Mouse (Mus musculus) MEL (cell line): ENCODE results near the gene Pgls. TPM values are rescaled to one million over a fixed set of nuclear protein-coding genes. Genes with fewer than 3 reads are reported as not detected.

ENCODE experiments used
- DNase-seq: peaks from one replicate; pipeline ENCODE4 v3.0.0; 2011; ENCODE audit warnings: low read depth, low spot score
- H3K27ac ChIP-seq: 2 replicates; pipeline ENCODE4 v1.5.1; 2012; ENCODE audit warnings: low read depth, mild to moderate bottlenecking, control low read depth, low read length, moderate library complexity; ENCODE audit not compliant: control insufficient read depth
- H3K27me3 ChIP-seq, 2 experiments: fragments of 150-350 bp in 1 of 2; sonication (generic) in 1 of 2; 2 replicates each; pipeline ENCODE4 v1.6.1; 2012; ENCODE audit warnings: low read length in 2 of 2, mild to moderate bottlenecking in 2 of 2, improper control_type of control experiment in 1 of 2, moderate library complexity in 1 of 2; ENCODE audit not compliant: insufficient read depth in 2 of 2, control insufficient read depth in 1 of 2
- H3K36me3 ChIP-seq, 2 experiments: 2 replicates each; pipeline ENCODE4 v1.6.1; 2012 to 2014; ENCODE audit warnings: low read length in 2 of 2, improper control_type of control experiment in 1 of 2, inconsistent platforms in 1 of 2, mild to moderate bottlenecking in 1 of 2; ENCODE audit not compliant: insufficient read depth in 2 of 2, control insufficient read depth in 1 of 2
- H3K4me1 ChIP-seq, 2 experiments: fragments of 150-350 bp in 1 of 2; sonication (generic) in 1 of 2; 2 replicates each; pipeline ENCODE4 v1.6.1; 2012; ENCODE audit warnings: low read length in 2 of 2, improper control_type of control experiment in 1 of 2, mild to moderate bottlenecking in 1 of 2; ENCODE audit not compliant: insufficient read depth in 2 of 2, control insufficient read depth in 1 of 2
- H3K4me3 ChIP-seq, 2 experiments: fragments of 150-350 bp in 1 of 2; sonication (generic) in 1 of 2; 2 replicates each; pipeline ENCODE4 v1.5.1; 2012; ENCODE audit warnings: low read depth in 2 of 2, low read length in 2 of 2, mild to moderate bottlenecking in 2 of 2, moderate library complexity in 2 of 2, control low read depth in 1 of 2, improper control_type of control experiment in 1 of 2; ENCODE audit not compliant: control insufficient read depth in 1 of 2, insufficient read depth in 1 of 2
- H3K79me2 ChIP-seq: 2 replicates; pipeline ENCODE4 v1.6.1; 2012; ENCODE audit warnings: mild to moderate bottlenecking, low read length, moderate library complexity; ENCODE audit not compliant: control insufficient read depth, poor library complexity, insufficient read depth
- H3K9ac ChIP-seq: 2 replicates; pipeline ENCODE4 v1.6.1; 2012; ENCODE audit warnings: low read depth, mild to moderate bottlenecking, control low read depth, low read length, moderate library complexity; ENCODE audit not compliant: control insufficient read depth, poor library complexity, severe bottlenecking
- H3K9me3 ChIP-seq: fragments of 150-350 bp; sonication (generic); replicated peaks from 2 replicates; pipeline ENCODE4 v1.6.1; 2012; ENCODE audit warnings: mild to moderate bottlenecking, low read length, improper control_type of control experiment, moderate library complexity; ENCODE audit not compliant: insufficient read depth
- BHLHE40 ChIP-seq: IDR thresholded peaks from 2 replicates; pipeline ENCODE4 v1.6.1; 2012; ENCODE audit warnings: low read depth, mild to moderate bottlenecking, inconsistent platforms, low read length, improper control_type of control experiment, borderline replicate concordance
- CHD1 ChIP-seq: IDR thresholded peaks from 2 replicates; pipeline ENCODE4 v1.6.1; 2012; ENCODE audit warnings: low read depth, mild to moderate bottlenecking, inconsistent platforms, low read length, improper control_type of control experiment
- E2F4 ChIP-seq: IDR thresholded peaks from 2 replicates; pipeline ENCODE4 v1.6.1; 2011; ENCODE audit warnings: low read depth, low read length, improper control_type of control experiment, borderline replicate concordance
- ELF1 ChIP-seq: IDR thresholded peaks from 2 replicates; pipeline ENCODE4 v1.6.1; 2014; ENCODE audit warnings: low read depth, mild to moderate bottlenecking, inconsistent platforms, low read length, improper control_type of control experiment, moderate library complexity
- EP300 ChIP-seq, 2 experiments: IDR thresholded peaks; 2 replicates each; pipeline ENCODE4 v1.6.1; 2011; ENCODE audit warnings: improper control_type of control experiment in 2 of 2, low read length in 2 of 2, low read depth in 1 of 2, mild to moderate bottlenecking in 1 of 2
- GATA1 ChIP-seq: IDR thresholded peaks from 2 replicates; pipeline ENCODE4 v1.6.1; 2011; ENCODE audit warnings: low read depth, low read length, improper control_type of control experiment
- HCFC1 ChIP-seq: IDR thresholded peaks from 2 replicates; pipeline ENCODE4 v1.6.1; 2012; ENCODE audit warnings: low read depth, mild to moderate bottlenecking, inconsistent platforms, low read length, improper control_type of control experiment, moderate library complexity
- MAX ChIP-seq: IDR thresholded peaks from 2 replicates; pipeline ENCODE4 v1.6.1; 2011; ENCODE audit warnings: low read length, improper control_type of control experiment
- MEF2A ChIP-seq: IDR thresholded peaks from 2 replicates; pipeline ENCODE4 v1.6.1; 2014; ENCODE audit warnings: low read depth, mild to moderate bottlenecking, inconsistent platforms, low read length, improper control_type of control experiment; ENCODE audit not compliant: poor library complexity, insufficient replicate concordance, severe bottlenecking; ENCODE audit errors: extremely low read depth
- MYB ChIP-seq: IDR thresholded peaks from 2 replicates; pipeline ENCODE4 v1.6.1; 2011; ENCODE audit warnings: mild to moderate bottlenecking, low read depth, low read length, improper control_type of control experiment
- MYC ChIP-seq: IDR thresholded peaks from 2 replicates; pipeline ENCODE4 v1.6.1; 2011; ENCODE audit warnings: low read depth, mild to moderate bottlenecking, low read length, improper control_type of control experiment, moderate library complexity
- NRF1 ChIP-seq: IDR thresholded peaks from 2 replicates; pipeline ENCODE4 v1.6.1; 2014; ENCODE audit warnings: low read depth, mild to moderate bottlenecking, inconsistent platforms, low read length, improper control_type of control experiment, moderate library complexity; ENCODE audit not compliant: poor library complexity, insufficient read depth, severe bottlenecking
- POLR2AphosphoS5 ChIP-seq: IDR thresholded peaks from 2 replicates; pipeline ENCODE4 v1.6.1; 2012; ENCODE audit warnings: low read depth, borderline replicate concordance, mild to moderate bottlenecking, inconsistent platforms, low read length, moderate library complexity, mixed read lengths
- RAD21 ChIP-seq: IDR thresholded peaks from 2 replicates; pipeline ENCODE4 v1.6.1; 2011; ENCODE audit warnings: mild to moderate bottlenecking, low read depth, low read length, improper control_type of control experiment
- RCOR1 ChIP-seq: IDR thresholded peaks from 2 replicates; pipeline ENCODE4 v1.6.1; 2012; ENCODE audit warnings: low read depth, mild to moderate bottlenecking, inconsistent platforms, low read length, improper control_type of control experiment
- SIN3A ChIP-seq: IDR thresholded peaks from 2 replicates; pipeline ENCODE4 v1.6.1; 2012; ENCODE audit warnings: low read length, improper control_type of control experiment, inconsistent platforms
- SMC3 ChIP-seq: IDR thresholded peaks from 2 replicates; pipeline ENCODE4 v1.6.1; 2011; ENCODE audit warnings: low read depth, low read length, improper control_type of control experiment
- TAL1 ChIP-seq: IDR thresholded peaks from 2 replicates; pipeline ENCODE4 v1.6.1; 2012; ENCODE audit warnings: mild to moderate bottlenecking, inconsistent platforms, low read length, moderate library complexity, mixed read lengths
- TBP ChIP-seq: IDR thresholded peaks from 2 replicates; pipeline ENCODE4 v1.8.0; 2011; ENCODE audit warnings: low read depth, low read length, improper control_type of control experiment
- TCF12 ChIP-seq: IDR thresholded peaks from 2 replicates; pipeline ENCODE4 v1.6.1; 2014; ENCODE audit warnings: low read depth, mild to moderate bottlenecking, inconsistent platforms, low read length, improper control_type of control experiment, moderate library complexity
- USF1 ChIP-seq: IDR thresholded peaks from 2 replicates; pipeline ENCODE4 v1.6.1; 2014; ENCODE audit warnings: low read depth, mild to moderate bottlenecking, inconsistent platforms, low read length, improper control_type of control experiment, moderate library complexity
- ZC3H11A ChIP-seq: IDR thresholded peaks from 2 replicates; pipeline ENCODE4 v1.6.1; 2012; ENCODE audit warnings: low read depth, mild to moderate bottlenecking, inconsistent platforms, low read length, improper control_type of control experiment
- ZKSCAN1 ChIP-seq: IDR thresholded peaks from 2 replicates; pipeline ENCODE4 v1.6.1; 2012; ENCODE audit warnings: low read depth, mild to moderate bottlenecking, inconsistent platforms, low read length, improper control_type of control experiment, moderate library complexity
- ZMIZ1 ChIP-seq: IDR thresholded peaks from 2 replicates; pipeline ENCODE4 v1.6.1; 2012; ENCODE audit warnings: low read depth, mild to moderate bottlenecking, inconsistent platforms, low read length, improper control_type of control experiment, moderate library complexity
- ZNF384 ChIP-seq: IDR thresholded peaks from 2 replicates; pipeline ENCODE4 v1.6.1; 2012; ENCODE audit warnings: low read depth, mild to moderate bottlenecking, inconsistent platforms, low read length, improper control_type of control experiment
- polyA plus RNA-seq, 2 experiments: library from polyadenylated mRNA; stranded (reverse) in 1 of 2; unstranded in 1 of 2; fragments of >175 nt in 1 of 2; fragments of >200 nt in 1 of 2; gene quantifications; 2 replicates each; pipeline versions ENCODE4 v1.2.1 to v1.2.4; 2012; ENCODE audit warnings: low replicate concordance in 2 of 2, low read depth in 1 of 2; ENCODE audit not compliant: insufficient read length in 2 of 2, insufficient read depth in 1 of 2, missing spikeins in 1 of 2
- total RNA-seq: library from RNA; depleted of rRNA; stranded (reverse); fragments of 300-350 nt; gene quantifications from 2 replicates; pipeline ENCODE4 v1.2.3, GENCODE M21; 2012

The Pgls gene
- total and polyA plus RNA-seq, 3 experiments, result 225 to 257 TPM; not detected in 1

DNA sequence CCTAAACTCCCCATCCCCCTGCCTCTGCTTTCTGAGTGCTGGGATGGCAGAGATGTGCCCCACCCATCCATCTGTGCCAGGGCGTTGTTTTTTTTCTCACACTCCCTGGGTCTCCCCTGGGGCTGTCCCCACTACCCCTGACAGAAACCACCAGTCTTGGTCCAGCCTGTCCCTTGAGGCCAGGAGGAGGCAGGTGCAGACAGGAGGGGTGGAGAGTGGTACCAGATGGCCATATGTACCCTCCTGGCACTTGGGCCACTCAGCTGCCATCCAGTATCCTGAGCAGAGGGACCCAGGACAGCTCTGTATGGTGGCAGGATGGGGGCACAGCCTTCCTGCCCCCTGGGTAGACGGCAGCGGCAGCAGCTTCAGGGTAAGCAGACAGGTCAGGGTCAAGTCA lies 5.5 kb downstream of the Pgls start, which contains the start of gene Fam129c:
Gene Fam129c (plus strand): TSS at position 198 of the 400 bp plus-strand sequence.
- H3K79me2 ChIP-seq, result peaks cover 13% of the 10 kb centered on the region
- no peak for DNase-seq
- TF ChIP-seq MEF2A, result no peak
- TF ChIP-seq NRF1, result no peak
- no peak for TF ChIP-seq E2F4
- TF ChIP-seq EP300 (IDR thresholded peaks at IDR 0.05; ENCODE audit: low read depth in 1 of 2, low read length in 2 of 2), result no peak
- TF ChIP-seq USF1, result no peak
- TF ChIP-seq POLR2AphosphoS5, result no peak
- no peak for TF ChIP-seq BHLHE40
- no peak for TF ChIP-seq MYC
- no peak for TF ChIP-seq SMC3
- TF ChIP-seq ZKSCAN1, result no peak
- TF ChIP-seq TBP, result no peak
- TF ChIP-seq CHD1, result no peak
- no peak for TF ChIP-seq RAD21
- no peak for TF ChIP-seq ELF1
- TF ChIP-seq TCF12, result no peak
- no peak for TF ChIP-seq MAX
- no peak for TF ChIP-seq TAL1
- no peak for TF ChIP-seq RCOR1
- TF ChIP-seq HCFC1, result no peak
- no peaks in the 10 kb centered on the region for H3K27me3 ChIP-seq
- H3K4me3 ChIP-seq, result no peak within 1 kb of the TSS
- no peak within 1 kb of the TSS for H3K9ac ChIP-seq
- peaks cover 9 to 24% of the 10 kb centered on the region in 2 experiments for H3K4me1 ChIP-seq
- H3K27ac ChIP-seq, result peak within 1 kb of the TSS; percentile 3; the same call in 1 of the 2 replicates
- no peaks in the 10 kb centered on the region for H3K9me3 ChIP-seq
- peaks cover 0 to 12% of the 10 kb centered on the region in 2 experiments; a peak in 3 of 4 replicates for H3K36me3 ChIP-seq

DNA sequence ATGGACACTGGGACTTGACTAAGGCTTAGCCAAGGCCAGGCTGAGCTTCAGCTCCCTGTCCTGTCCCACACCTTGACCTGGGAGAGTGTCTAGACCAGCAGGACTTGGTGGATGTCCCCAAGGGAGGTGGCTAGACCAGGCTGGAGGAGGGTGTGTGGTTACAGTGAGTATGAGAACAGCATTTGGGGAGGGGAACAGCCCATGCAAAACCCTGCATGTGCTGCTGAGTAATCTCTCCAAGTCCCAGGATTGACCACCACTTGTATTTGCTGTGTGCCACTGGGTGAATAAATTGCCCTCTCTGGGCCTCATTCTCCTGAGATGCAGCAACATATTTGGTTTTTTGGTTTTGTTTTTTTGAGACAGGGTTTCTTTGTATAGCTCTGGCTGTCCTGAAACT lies 6.4 kb downstream of the Pgls start:
- Histone ChIP-seq H3K9me3 (no peaks in the 10 kb centered on the region), H3K4me3 (no peak overlapping the region), H3K27me3 (no peaks in the 10 kb centered on the region), H3K4me1 (peaks cover 7 to 18% of the 10 kb centered on the region in 2 experiments), H3K27ac (no peak overlapping the region), H3K9ac (no peak overlapping the region)
- TF ChIP-seq SIN3A (no peak), ZMIZ1 (no peak), MYB (no peak), GATA1 (no peak), ZNF384 (no peak), TCF12 (no peak), ZC3H11A (no peak), MYC (no peak), ZKSCAN1 (no peak), RAD21 (no peak)
- TF ChIP-seq, all 39 proteins: peak for 0
- Histone ChIP-seq H3K36me3 (peaks cover 0 to 8% of the 10 kb centered on the region in 2 experiments; a peak in 3 of 4 replicates), H3K79me2 (peaks cover 4% of the 10 kb centered on the region)
- no peak for DNase-seq
